26 mouse cellular contexts compared by ENCODE assay signal in genomic region chr10:45849841-45850240, GRCm38 (mm10).
DNase-seq lines count a peak whose midpoint lies in the region; ATAC-seq and TF ChIP-seq lines count a peak whose summit lies in the region.
"Had no signal": no experiment of that assay in that cellular context is flagged by ENCODE, and none has a peak within 500 bp of the region (broad histone marks: within the 10 kb centered on the region; RNA-seq: fewer than 3 reads in every experiment).

No protein-coding gene starts in this region.

- no peak overlapping the region for H3K4me2 ChIP-seq in kidney, embryonic 14.5 days (replicated peaks; ENCODE audit: low read depth, low read length)
- H3K4me2 ChIP-seq in kidney, postnatal 0 days (ENCODE audit: low read length) = no peak overlapping the region
- H3K4me2 ChIP-seq in neural tube, embryonic 13.5 days = no peak overlapping the region
- H3K4me2 ChIP-seq: embryonic facial prominence, embryonic 13.5 days; forebrain, embryonic 12.5 days; forebrain, embryonic 15.5 days; heart, embryonic 12.5 days; heart, embryonic 15.5 days; hindbrain, embryonic 15.5 days had no signal

- H3K4me1 ChIP-seq in kidney, embryonic 14.5 days (ENCODE audit: control insufficient read depth, insufficient read depth, low read length) = 0 out of 2 replicates have a peak, but pooled peaks cover 3% of the 10 kb centered on the region
- no peaks in the 10 kb centered on the region for H3K4me1 ChIP-seq in kidney, postnatal 0 days (replicated peaks; ENCODE audit: insufficient read depth, low read length)
- H3K4me1 ChIP-seq in neural tube, embryonic 13.5 days (replicated peaks) = no peaks in the 10 kb centered on the region
- H3K4me1 ChIP-seq: embryonic facial prominence, embryonic 13.5 days; forebrain, embryonic 12.5 days; forebrain, embryonic 15.5 days; heart, embryonic 12.5 days; heart, embryonic 15.5 days; hindbrain, embryonic 15.5 days had no signal

- no peak for TF ChIP-seq CTCF in kidney, postnatal 0 days (IDR thresholded peaks at IDR 0.05; ENCODE audit: low read depth)
- TF ChIP-seq CTCF in left cerebral cortex, adult 2 months (IDR thresholded peaks at IDR 0.05) = no peak

- H3K27me3 ChIP-seq in kidney, embryonic 14.5 days (ENCODE audit: control insufficient read depth, insufficient read depth, low read length) = no peaks in the 10 kb centered on the region
- H3K27me3 ChIP-seq in kidney, postnatal 0 days (ENCODE audit: insufficient read depth, low read length) = no peaks in the 10 kb centered on the region
- no peaks in the 10 kb centered on the region for H3K27me3 ChIP-seq in neural tube, embryonic 13.5 days
- H3K27me3 ChIP-seq: CH12.LX; embryonic facial prominence, embryonic 13.5 days; forebrain, embryonic 12.5 days; forebrain, embryonic 15.5 days; heart, embryonic 12.5 days; heart, embryonic 15.5 days; hindbrain, embryonic 15.5 days had no signal

- intact Hi-C loops in left cerebral cortex, adult 2 months (cut with DNase I) = no loop called here

- H3K27ac ChIP-seq in kidney, embryonic 14.5 days (ENCODE audit: low read depth, low read length) = no peak overlapping the region
- H3K27ac ChIP-seq in kidney, postnatal 0 days = 0 out of 2 replicates have a peak overlapping the region, but pooled peaks have one; percentile 32
- peak overlapping the region; percentile 34; the same call in 1 of the 2 replicates for H3K27ac ChIP-seq in neural tube, embryonic 13.5 days (replicated peaks)
- no peak overlapping the region for H3K27ac ChIP-seq in left cerebral cortex, adult 2 months
- H3K27ac ChIP-seq: embryonic facial prominence, embryonic 10.5 days; embryonic facial prominence, embryonic 13.5 days; forebrain, embryonic 12.5 days; forebrain, embryonic 15.5 days; heart, embryonic 15.5 days; hindbrain, embryonic 10.5 days; hindbrain, embryonic 15.5 days had no signal

- no peak overlapping the region for H3K4me3 ChIP-seq in kidney, embryonic 14.5 days (ENCODE audit: low read length)
- H3K4me3 ChIP-seq in kidney, postnatal 0 days (replicated peaks; ENCODE audit: low read depth, low read length) = no peak overlapping the region
- H3K4me3 ChIP-seq in neural tube, embryonic 13.5 days = no peak overlapping the region
- no peak overlapping the region for H3K4me3 ChIP-seq in left cerebral cortex, adult 2 months
- H3K4me3 ChIP-seq: embryonic facial prominence, embryonic 10.5 days; embryonic facial prominence, embryonic 13.5 days; erythroblast, embryonic 14.5 days; forebrain, embryonic 12.5 days; forebrain, embryonic 15.5 days; heart, embryonic 12.5 days; heart, embryonic 15.5 days; hindbrain, embryonic 10.5 days; hindbrain, embryonic 15.5 days had no signal

- no peak for DNase-seq in kidney, postnatal 25 days
- peak; percentile 37 for DNase-seq in kidney, postnatal 0 days (ENCODE audit: low spot score)
- DNase-seq in kidney, postnatal 36 days = no peak
- no peak for DNase-seq in neural tube, embryonic 10.5 days (ENCODE audit: extremely low spot score, low spot score)
- no peak for DNase-seq in left cerebral cortex, adult 2 months (ENCODE audit: extremely low spot score in 1 of 2, low spot score in 2 of 2)
- DNase-seq: adrenal gland, adult 8-10 months; adrenal gland, postnatal 25 days; B cell, adult 2 months; cerebellum, adult 11-12 months; cerebellum, adult 8-10 months; cerebellum, postnatal 36 days; embryo, embryonic 11 days had no signal

- H3K36me3 ChIP-seq in kidney, embryonic 14.5 days (ENCODE audit: control insufficient read depth, insufficient read depth, low read length) = no peaks in the 10 kb centered on the region
- no peaks in the 10 kb centered on the region for H3K36me3 ChIP-seq in kidney, postnatal 0 days (ENCODE audit: insufficient read depth, low read length)
- no peaks in the 10 kb centered on the region for H3K36me3 ChIP-seq in neural tube, embryonic 13.5 days
- H3K36me3 ChIP-seq: embryonic facial prominence, embryonic 10.5 days; embryonic facial prominence, embryonic 13.5 days; forebrain, embryonic 12.5 days; forebrain, embryonic 15.5 days; G1E; heart, embryonic 12.5 days; heart, embryonic 15.5 days; hindbrain, embryonic 10.5 days; hindbrain, embryonic 15.5 days had no signal

- ATAC-seq in kidney, embryonic 14.5 days (ENCODE audit: low FRiP score, low TSS enrichment) = peak; percentile 66; the same call in 1 of the 2 replicates
- ATAC-seq in kidney, postnatal 0 days (replicated peaks; ENCODE audit: low FRiP score, low read depth) = no peak; the same call in 1 of the 2 replicates
- no peak for ATAC-seq in neural tube, embryonic 13.5 days (ENCODE audit: low read depth)
- ATAC-seq: activated CD4-positive, CD25-positive, alpha-beta regulatory T cell, adult 4 months; forebrain, embryonic 15.5 days had no signal

- H3K9me3 ChIP-seq in kidney, embryonic 14.5 days (ENCODE audit: control insufficient read depth, low read length) = no peaks in the 10 kb centered on the region
- H3K9me3 ChIP-seq in kidney, postnatal 0 days (replicated peaks; ENCODE audit: low read length) = no peaks in the 10 kb centered on the region
- no peaks in the 10 kb centered on the region for H3K9me3 ChIP-seq in neural tube, embryonic 13.5 days
- H3K9me3 ChIP-seq: embryonic facial prominence, embryonic 10.5 days; embryonic facial prominence, embryonic 13.5 days; forebrain, embryonic 12.5 days; forebrain, embryonic 15.5 days; G1E; heart, embryonic 12.5 days; heart, embryonic 15.5 days; hindbrain, embryonic 10.5 days; hindbrain, embryonic 15.5 days had no signal

- 59% methylated on average over 1 of the region's 1 CpGs for WGBS in kidney, embryonic 14.5 days
- WGBS in kidney, postnatal 0 days = 40% methylated on average over 1 of the region's 1 CpGs
- WGBS in neural tube, embryonic 13.5 days = 71% methylated on average over 1 of the region's 1 CpGs

- no peak overlapping the region for H3K9ac ChIP-seq in kidney, embryonic 14.5 days (ENCODE audit: low read depth, low read length)
- H3K9ac ChIP-seq in kidney, postnatal 0 days (ENCODE audit: low read depth, low read length) = no peak overlapping the region
- no peak overlapping the region for H3K9ac ChIP-seq in neural tube, embryonic 13.5 days
- H3K9ac ChIP-seq: embryonic facial prominence, embryonic 13.5 days; forebrain, embryonic 12.5 days; forebrain, embryonic 15.5 days; heart, embryonic 12.5 days; heart, embryonic 15.5 days; hindbrain, embryonic 15.5 days had no signal

Comparison
In these comparisons a context has a peak if more than half of its experiments do, and no peak if none do; other contexts are left out.
1. H3K27ac ChIP-seq: peak in kidney, postnatal 0 days (single experiment) and neural tube, embryonic 13.5 days (single experiment); none in kidney, embryonic 14.5 days (single experiment) and left cerebral cortex, adult 2 months (single experiment).